Mouse (Mus musculus) kidney, postnatal 36 days (tissue): Measurements from ENCODE around the gene Rexo4.
A peak's percentile ranks its signal among the peaks of the same experiment; 100 is the strongest.

Experiments used
- DNase-seq, 2 experiments: peaks; one replicate each; pipeline ENCODE4 v3.0.0; 2021 to 2022; ENCODE audit warnings: mixed read lengths in 2 of 2

Gene Rexo4

DNA sequence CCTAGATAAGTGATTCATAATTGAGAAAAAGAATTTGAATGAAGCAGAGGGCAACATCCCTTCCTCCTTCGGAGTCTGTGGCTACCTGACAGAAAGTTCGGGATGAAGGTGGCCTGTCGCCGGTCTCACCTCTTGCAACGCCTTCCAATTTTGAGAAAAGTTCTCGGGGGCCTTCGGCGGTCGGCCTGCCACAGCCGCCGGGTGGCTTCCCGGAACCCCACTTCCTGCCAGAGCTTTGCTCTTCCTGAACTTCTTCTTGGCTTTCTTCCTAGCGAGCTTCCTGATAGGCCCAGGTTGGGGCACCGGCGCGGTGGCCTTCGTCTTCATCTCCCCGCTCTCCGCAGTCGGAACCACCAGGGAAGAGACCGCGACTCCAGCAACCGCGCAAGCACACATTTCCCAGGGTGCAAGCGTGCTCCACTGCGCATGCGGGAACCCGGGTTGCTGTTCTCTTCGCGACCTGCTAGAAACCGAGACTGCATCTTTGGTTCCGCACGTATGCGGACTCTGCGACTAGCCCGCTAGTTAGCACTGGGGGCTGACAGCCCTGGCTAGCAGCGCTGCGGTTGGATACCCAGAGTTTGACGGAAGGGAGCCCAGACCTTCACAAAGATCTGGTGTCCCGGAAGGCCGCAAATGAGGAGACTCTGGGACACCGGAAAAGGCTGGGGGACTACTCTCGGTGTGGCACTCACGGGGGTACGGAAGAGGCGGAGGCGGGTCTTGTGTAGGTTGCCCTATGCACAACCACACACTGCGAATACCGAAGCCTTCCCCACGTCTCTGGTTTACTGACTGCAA lies at the start of gene Rexo4:
Gene Rexo4 (minus strand): TSS at position 464 of the 801 bp plus-strand sequence.
- DNase-seq: peak; percentile 92 to 95

- DNase-seq: peak; percentile 92 to 94
Measured at GRCm38 (mm10) chr2:27009714-27010244, 45.6 kb upstream of the Rexo4 start, which contains the start of gene Cacfd1. Gene Cacfd1 (plus strand): TSS chr2:27009926.

DNA sequence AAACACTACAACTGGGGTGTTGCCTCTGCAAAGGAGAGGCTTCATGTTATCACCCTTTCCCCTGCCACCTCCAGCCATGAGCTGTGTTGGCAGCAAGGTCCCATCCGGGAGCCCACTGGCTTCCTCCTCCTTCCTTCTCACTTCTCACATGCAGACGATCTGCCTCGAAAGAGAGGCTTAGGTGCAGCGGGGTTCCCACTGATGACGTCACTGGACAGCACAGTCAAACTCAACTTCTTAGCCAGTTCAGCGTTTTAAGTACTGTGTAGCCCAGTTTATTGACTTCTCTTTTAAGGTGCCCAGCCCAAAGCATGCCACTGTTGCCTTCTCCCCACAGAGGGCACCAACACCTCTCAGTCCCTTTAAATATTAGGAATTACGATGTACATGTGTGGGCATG lies 43.5 kb upstream of the Rexo4 start:
- DNase-seq: no peak

DNA sequence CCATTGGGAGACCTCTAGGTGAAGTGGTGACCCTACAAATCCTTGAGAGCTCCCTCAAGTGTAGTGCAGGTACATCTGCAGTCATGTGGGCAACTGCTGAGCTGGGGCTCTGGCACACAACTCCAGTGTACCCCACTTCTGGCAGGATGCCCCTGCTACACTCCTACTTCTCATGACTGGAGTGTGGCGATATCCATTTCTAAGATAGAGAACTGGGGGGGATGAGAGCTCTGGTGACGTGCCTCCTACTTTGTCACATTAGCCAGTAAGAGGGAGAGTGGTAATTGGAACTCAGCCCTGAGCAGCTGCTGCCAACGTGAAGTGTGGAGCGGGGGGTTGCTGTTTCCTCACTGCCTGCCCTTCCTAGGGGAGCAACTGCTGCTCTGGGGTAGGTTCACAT lies 42.1 kb upstream of the Rexo4 start:
- no peak for DNase-seq

DNA sequence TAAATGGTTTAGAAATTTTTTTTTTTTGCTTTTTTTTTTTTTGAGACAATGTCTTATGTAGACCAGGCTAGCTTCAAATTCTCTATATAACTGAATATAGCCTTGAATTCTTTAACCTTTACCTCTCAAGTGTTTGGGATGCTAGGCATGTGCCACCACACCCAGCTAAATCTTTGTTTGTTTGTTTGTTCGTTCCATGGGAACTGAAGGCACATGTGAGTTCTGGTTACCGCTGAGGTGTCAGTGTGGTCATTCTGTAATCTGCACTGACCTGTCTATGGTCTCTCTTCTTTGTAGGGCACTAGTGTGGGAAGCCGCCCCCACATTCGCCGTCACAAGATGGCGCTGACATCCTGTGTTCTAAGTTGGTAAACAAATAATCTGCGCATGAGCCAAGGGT lies 33.8 kb upstream of the Rexo4 start:
- DNase-seq: no peak

- no peak for DNase-seq
Measured at GRCm38 (mm10) chr2:26997498-26997897, 33.3 kb upstream of the Rexo4 start.

DNA sequence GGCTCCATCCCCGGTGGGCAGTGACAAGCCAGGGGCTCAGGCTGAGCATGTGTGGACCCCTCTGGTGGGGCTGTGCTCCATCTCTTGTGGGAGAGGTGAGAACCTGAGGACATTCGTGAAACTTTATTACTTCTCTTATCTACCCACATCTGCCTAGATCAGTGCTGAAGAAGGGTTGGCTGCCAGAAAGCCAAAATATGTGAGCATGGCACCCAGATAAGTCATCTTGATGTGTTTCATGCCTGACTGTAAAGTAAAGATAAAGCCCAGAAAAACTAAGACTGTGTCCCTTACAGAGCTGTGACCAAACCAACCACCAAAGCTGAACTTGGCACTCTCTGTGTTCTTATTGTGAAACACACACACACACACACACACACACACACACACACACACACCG lies 29.8 kb upstream of the Rexo4 start:
- no peak for DNase-seq

- no peak for DNase-seq
Measured at GRCm38 (mm10) chr2:26984640-26985039, 20.5 kb upstream of the Rexo4 start.

DNA sequence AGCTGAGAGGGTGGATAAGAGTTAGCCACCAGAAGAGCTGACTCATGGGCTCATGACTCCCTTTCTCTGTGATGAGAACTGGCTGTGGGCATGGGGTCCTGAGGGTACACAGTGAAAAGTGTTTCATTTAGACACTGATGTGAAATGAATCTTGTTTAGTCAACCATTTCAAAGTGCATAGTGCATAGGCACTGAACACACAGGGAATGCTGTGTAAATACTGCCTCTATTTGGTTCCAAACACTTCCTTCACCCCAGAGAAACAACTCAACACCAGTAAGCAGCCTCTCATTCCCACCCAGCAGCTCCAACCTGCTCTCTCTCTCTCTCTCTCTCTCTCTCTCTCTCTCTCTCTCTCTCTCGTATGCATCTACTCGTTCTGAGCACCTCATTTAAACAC lies 20.0 kb upstream of the Rexo4 start:
- no peak for DNase-seq

DNA sequence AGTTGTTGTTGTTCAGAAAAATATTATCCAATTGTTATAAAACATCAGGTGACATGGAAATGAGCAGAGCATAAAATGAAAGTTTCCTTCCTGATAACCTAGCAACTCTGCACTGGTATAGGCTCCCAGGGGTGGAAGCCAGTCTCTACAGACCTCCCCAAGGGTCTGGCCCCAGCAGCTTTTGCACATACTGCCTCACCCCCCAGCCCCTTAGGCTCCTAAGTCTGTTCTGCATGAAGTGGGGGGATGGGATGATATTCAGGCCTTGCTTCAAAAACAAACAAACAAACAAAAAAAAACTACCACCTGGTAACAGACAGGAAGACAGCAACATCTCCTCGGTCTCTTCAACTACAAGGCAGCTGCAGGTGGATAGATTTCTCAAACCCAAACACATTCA lies 16.2 kb upstream of the Rexo4 start:
- DNase-seq: no peak

- no peak for DNase-seq
Measured at GRCm38 (mm10) chr2:26973960-26974359, 9.8 kb upstream of the Rexo4 start.

DNA sequence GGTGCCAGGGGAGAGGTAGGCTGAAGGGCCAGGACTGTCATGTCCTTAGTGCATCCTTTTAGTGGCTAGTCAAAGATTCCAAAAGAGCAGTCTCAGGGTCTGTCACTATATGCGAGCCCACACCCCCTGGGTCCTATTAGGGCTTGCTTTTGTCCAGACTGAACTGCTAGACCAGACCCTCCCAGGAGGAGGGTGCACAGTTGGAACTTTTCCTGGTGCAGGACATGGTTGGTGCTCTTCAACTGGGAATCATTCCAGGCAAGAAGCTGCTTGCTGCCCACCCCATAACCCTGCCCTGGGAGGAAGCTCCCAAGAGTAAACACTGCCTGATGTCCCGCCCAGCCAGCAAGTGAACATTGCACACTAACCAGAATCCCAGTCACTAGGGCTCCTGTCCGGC lies 8.9 kb upstream of the Rexo4 start, which contains the start of gene Adamts13:
Gene Adamts13 (plus strand): TSS at position 301 of the 400 bp plus-strand sequence.
- no peak for DNase-seq

DNA sequence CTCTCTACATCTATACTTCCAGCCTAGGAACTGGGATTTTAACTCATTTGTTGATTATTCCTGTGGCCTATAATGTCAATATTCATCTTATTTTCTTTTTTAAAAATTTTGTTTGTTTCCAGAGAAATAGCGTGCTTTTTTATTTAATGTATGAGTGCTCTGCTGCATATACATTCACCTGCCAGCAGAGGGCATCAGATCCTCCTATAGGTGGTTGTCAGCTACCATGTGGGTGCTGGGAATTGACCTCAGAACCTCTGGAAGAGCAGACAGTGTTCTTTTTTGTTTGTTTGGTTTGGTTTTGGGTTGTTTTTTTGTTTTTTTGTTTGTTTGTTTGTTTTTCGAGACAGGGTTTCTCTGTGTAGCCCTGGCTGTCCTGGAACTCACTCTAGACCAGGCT lies 3.1 kb upstream of the Rexo4 start:
- no peak for DNase-seq

DNA sequence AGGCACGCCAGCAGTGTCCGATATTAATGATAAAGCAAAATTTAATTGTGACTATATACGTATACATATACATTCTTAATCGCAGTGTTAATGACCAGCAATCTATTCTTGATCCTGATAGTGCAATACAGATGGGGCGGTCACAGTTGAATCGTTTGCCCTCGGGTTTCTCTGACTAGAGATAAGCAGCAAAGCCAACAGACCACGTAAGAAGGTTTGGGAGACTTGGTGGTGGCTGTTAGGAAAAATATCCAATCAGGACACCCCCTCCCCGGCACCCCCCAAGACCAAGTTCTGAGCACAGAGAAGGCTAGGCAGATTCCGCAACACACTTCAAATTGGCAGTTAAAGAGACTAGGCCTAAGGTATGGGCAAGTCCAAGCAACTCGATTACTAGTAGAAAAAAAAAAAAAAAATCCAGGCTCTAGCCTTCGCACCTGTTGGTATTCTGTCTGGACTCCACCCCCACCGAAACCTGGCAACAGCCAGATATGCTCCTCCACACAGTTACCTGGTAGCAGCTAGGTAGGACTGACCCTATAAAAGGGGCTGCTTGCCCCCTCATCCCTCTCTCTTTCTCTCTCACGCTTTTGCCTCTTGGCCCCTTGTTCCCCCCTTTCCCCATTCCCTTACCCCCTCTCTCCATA lies 661 bp upstream of the Rexo4 start:
- DNase-seq: peak in 1 of 2 experiments; percentile 20

GRCm38 (mm10) chr2:26960756-26961155 lies 3.4 kb downstream of the Rexo4 start:
- peak; percentile 42 to 53 for DNase-seq

DNA sequence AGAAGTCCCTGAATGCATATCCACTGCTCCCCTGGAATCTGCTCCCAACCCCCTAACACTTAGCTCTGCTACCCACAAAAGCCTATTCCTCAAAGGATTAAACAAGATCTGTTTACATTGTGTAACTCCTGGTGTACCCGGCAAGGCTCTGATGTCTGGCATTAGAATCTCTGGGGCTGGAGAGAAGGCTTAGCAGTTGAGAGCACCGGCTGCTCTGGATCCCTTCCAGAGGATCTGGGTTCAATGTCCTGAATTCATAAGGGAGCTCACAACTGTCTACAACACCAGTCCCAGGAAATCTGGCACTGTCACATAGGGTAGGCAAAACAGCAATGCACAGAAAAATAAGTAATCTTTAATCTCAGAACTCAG lies 6.7 kb downstream of the Rexo4 start:
- peak; percentile 23 to 37 for DNase-seq

- DNase-seq: peak; percentile 30 to 40
Measured at GRCm38 (mm10) chr2:26956811-26957487, 7.2 kb downstream of the Rexo4 start.

- no peak for DNase-seq
Measured at GRCm38 (mm10) chr2:26954735-26955395, 9.3 kb downstream of the Rexo4 start.

DNA sequence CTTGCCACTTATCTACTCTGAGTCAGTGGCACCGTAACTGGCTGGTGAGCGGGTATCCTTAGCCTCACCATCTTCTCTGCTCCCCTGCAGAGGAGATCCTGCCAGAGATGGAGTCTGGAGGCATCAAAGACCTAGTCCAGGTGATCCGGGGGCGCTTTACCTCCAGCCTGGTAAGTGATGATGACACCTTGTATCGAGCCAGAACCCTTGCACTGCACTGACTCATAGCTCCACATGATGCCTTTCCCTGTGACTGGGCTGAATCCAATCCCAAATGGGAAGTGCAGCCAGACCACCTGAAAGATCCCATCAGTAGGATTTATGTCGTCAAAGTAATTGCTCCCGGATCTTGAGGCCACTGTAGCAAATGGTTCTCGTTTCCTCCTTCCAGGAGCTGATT lies 11.3 kb downstream of the Rexo4 start:
- DNase-seq: no peak

DNA sequence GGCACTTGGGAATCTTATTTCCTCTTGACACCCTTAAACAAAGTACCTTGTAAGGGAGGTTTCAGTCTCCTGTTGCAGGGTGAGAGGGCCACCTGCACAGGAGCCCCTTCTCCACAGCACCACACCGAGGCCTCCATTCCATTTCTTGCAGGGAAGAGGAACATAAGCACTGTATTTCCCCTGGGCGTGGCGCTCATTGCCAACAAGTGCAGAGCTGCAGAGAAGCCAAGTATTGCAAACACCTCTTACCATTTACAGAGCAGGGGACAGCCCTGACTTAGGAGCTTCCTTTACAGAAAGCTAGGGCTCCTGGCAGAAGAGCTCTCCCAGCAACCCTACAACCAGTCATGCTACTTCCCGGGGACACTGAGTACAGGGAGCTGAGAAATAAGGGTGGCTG lies 12.0 kb downstream of the Rexo4 start:
- DNase-seq: no peak

GRCm38 (mm10) chr2:26951346-26951905 lies 12.8 kb downstream of the Rexo4 start:
- DNase-seq: no peak

- no peak for DNase-seq
Measured at GRCm38 (mm10) chr2:26950411-26950810, 13.8 kb downstream of the Rexo4 start.

- DNase-seq: no peak
Measured at GRCm38 (mm10) chr2:26943253-26943652, 20.9 kb downstream of the Rexo4 start.
